Comparison of ENCODE assay signal across 8 mouse cellular contexts in genomic region chr16:29734738-29735250, GRCm38 (mm10).
DNase-seq lines count a peak whose midpoint lies in the region; ATAC-seq and TF ChIP-seq lines count a peak whose summit lies in the region.

No protein-coding gene starts in this region.

- no peak for TF ChIP-seq POLR2A in lung, adult 2 months (IDR thresholded peaks at IDR 0.05; ENCODE audit: borderline replicate concordance, extremely low read depth, low read depth, low read length)

- TF ChIP-seq CTCF in intestine, postnatal 0 days (IDR thresholded peaks at IDR 0.05; ENCODE audit: low read depth) = no peak
- TF ChIP-seq CTCF in lung, adult 2 months (IDR thresholded peaks at IDR 0.05; ENCODE audit: insufficient read depth, low read length) = no peak

- peak; percentile 49 for DNase-seq in ES-CJ7 (ENCODE audit: low read depth, low spot score)
- DNase-seq in brain, adult 2 months (ENCODE audit: low read depth, low spot score) = peak; percentile 46
- peak; percentile 55 for DNase-seq in heart, adult 8-10 months (ENCODE audit: low spot score)
- DNase-seq in lung, adult 2 months = peak; percentile 49
- peak; percentile 78 for DNase-seq in retina, postnatal 1 day
- DNase-seq in cerebellum, adult 9-11 months = no peak

- 24% methylated on average over 12 of the region's 12 CpGs for WGBS in intestine, postnatal 0 days
- WGBS in lung, adult 2 months = 14% methylated on average over 12 of the region's 12 CpGs

- H3K4me2 ChIP-seq in intestine, postnatal 0 days (replicated peaks; ENCODE audit: low read depth) = peak overlapping the region; percentile 45

- H3K9me3 ChIP-seq in intestine, postnatal 0 days (ENCODE audit: control insufficient read depth) = no peaks in the 10 kb centered on the region

- no peaks in the 10 kb centered on the region for H3K36me3 ChIP-seq in intestine, postnatal 0 days (ENCODE audit: control insufficient read depth, insufficient read depth)

- no peak overlapping the region for H3K9ac ChIP-seq in intestine, postnatal 0 days (ENCODE audit: low read depth, low read length)

- H3K27ac ChIP-seq in intestine, postnatal 0 days (ENCODE audit: low read depth, low read length) = 0 out of 2 replicates have a peak overlapping the region, but pooled peaks have one; percentile 15

- ATAC-seq in intestine, postnatal 0 days = peak; percentile 43; the same call in 1 of the 2 replicates
- no peak for ATAC-seq in CD4-positive, CD25-positive, alpha-beta regulatory T cell, adult 4 months

- H3K27me3 ChIP-seq in intestine, postnatal 0 days (replicated peaks; ENCODE audit: control insufficient read depth, insufficient read depth, low read length) = no peaks in the 10 kb centered on the region

- peaks cover 9% of the 10 kb centered on the region; the same call in 1 of the 2 replicates for H3K4me1 ChIP-seq in intestine, postnatal 0 days (replicated peaks; ENCODE audit: control insufficient read depth, insufficient read depth, low read length)
- H3K4me1 ChIP-seq in lung, adult 2 months (ENCODE audit: control insufficient read depth, insufficient read depth, low read length) = peaks cover 7% of the 10 kb centered on the region

- no peak overlapping the region for H3K4me3 ChIP-seq in intestine, postnatal 0 days (ENCODE audit: low read depth, low read length)
- no peak overlapping the region for H3K4me3 ChIP-seq in lung, adult 2 months (replicated peaks; ENCODE audit: extremely low read depth, low read depth, low read length)
